Mouse (Mus musculus): ENCODE results near the gene Pmpcb. TPM values are rescaled to one million over a fixed set of nuclear protein-coding genes. Genes with fewer than 3 reads are reported as not detected.
A peak's percentile ranks its signal among the peaks of the same experiment; 100 is the strongest.

The Pmpcb gene
- polyA plus RNA-seq, 1 experiment from 2014 or later, result 100 TPM

DNA sequence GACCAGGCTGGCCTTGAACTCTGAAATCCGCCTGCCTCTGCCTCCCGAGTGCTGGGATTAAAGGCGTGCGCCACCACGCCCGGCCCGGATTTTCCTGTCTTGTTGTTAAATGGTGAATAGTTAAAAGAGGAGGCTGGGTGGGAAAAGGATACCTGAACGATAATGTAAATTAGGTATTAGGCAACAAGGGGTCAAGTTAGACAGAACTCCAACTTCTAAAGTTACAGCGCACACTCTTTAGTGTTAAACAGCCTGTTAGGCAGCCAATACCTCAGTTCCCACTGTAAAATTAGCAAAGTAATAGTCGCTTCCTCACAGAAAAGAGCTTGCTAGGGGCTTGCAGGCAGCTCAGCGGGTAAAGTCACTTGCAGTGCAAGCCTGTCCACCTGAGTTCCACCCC is 895 bp upstream of the Pmpcb start:
- no peak for DNase-seq (ENCODE audit: low spot score)
- peaks cover 9% of the 10 kb centered on the region for H3K4me1 ChIP-seq
- H3K27ac ChIP-seq, result no peak overlapping the region
- no peaks in the 10 kb centered on the region for H3K27me3 ChIP-seq (ENCODE audit: insufficient read depth, poor library complexity, severe bottlenecking)
- H3K4me3 ChIP-seq, result no peak overlapping the region
- H3K36me3 ChIP-seq, result peaks cover 21% of the 10 kb centered on the region
- H3K9me3 ChIP-seq, result no peaks in the 10 kb centered on the region
- 73% methylated on average over 11 of the region's 11 CpGs for WGBS

DNA sequence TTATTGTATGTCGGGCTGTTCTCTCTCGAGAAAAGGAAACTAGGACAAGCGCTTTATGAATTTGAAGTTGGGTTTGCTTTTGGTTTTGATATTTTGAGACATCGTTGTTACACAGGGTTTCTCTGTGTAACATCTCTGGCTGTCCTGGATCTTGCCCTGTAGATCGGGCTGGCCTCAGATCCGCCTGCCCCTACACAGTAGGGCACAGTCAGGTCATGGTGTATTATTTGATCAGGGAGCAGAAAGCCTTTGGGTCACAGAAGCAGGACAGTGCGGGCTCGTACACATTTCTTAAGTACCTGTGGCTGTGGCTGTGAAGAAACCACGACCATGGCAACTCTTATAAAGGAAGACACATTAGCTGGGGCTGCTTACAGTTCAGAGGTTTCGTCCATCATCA is 679 bp downstream of the Pmpcb start:
- 26% methylated on average over 10 of the region's 10 CpGs for WGBS
- DNase-seq (ENCODE audit: low spot score), result no peak
- Histone ChIP-seq H3K9me3 (no peaks in the 10 kb centered on the region), H3K4me1 (peaks cover 9% of the 10 kb centered on the region), H3K36me3 (peaks cover 36% of the 10 kb centered on the region), H3K27ac (peak overlapping the region; percentile 97), H3K27me3 (ENCODE audit: insufficient read depth, poor library complexity, severe bottlenecking) (no peaks in the 10 kb centered on the region), H3K4me3 (peak overlapping the region; percentile 95)

GRCm38 (mm10) chr5:21739120-21739519 is 2.2 kb downstream of the Pmpcb start:
- no peaks in the 10 kb centered on the region for H3K9me3 ChIP-seq
- WGBS, result 92% methylated on average over 11 of the region's 11 CpGs
- H3K36me3 ChIP-seq, result peaks cover 51% of the 10 kb centered on the region
- H3K4me3 ChIP-seq, result no peak overlapping the region
- no peaks in the 10 kb centered on the region for H3K27me3 ChIP-seq (ENCODE audit: insufficient read depth, poor library complexity, severe bottlenecking)
- no peak overlapping the region for H3K27ac ChIP-seq
- DNase-seq (ENCODE audit: low spot score), result no peak
- H3K4me1 ChIP-seq, result peaks cover 9% of the 10 kb centered on the region

GRCm38 (mm10) chr5:21739881-21740280 is 2.9 kb downstream of the Pmpcb start:
- 90% methylated on average over 13 of the region's 13 CpGs for WGBS
- H3K36me3 ChIP-seq, result peaks cover 58% of the 10 kb centered on the region

GRCm38 (mm10) chr5:21743606-21744005 is 6.7 kb downstream of the Pmpcb start:
- 97% methylated on average over 10 of the region's 10 CpGs for WGBS
- Histone ChIP-seq H3K9me3 (no peaks in the 10 kb centered on the region), H3K27ac (no peak overlapping the region)

More at GRCm38 (mm10) chr5:21739881-21740280, 2.9 kb downstream of the Pmpcb start:
- Histone ChIP-seq H3K9me3 (no peaks in the 10 kb centered on the region), H3K27ac (no peak overlapping the region), H3K4me1 (peaks cover 9% of the 10 kb centered on the region), H3K4me3 (no peak overlapping the region), H3K27me3 (ENCODE audit: insufficient read depth, poor library complexity, severe bottlenecking) (no peaks in the 10 kb centered on the region)
- DNase-seq (ENCODE audit: low spot score), result no peak

GRCm38 (mm10) chr5:21744651-21745050 is 7.7 kb downstream of the Pmpcb start:
- Histone ChIP-seq H3K27ac (no peak overlapping the region), H3K4me1 (no peaks in the 10 kb centered on the region), H3K27me3 (ENCODE audit: insufficient read depth, poor library complexity, severe bottlenecking) (no peaks in the 10 kb centered on the region), H3K36me3 (peaks cover 95% of the 10 kb centered on the region), H3K4me3 (no peak overlapping the region), H3K9me3 (no peaks in the 10 kb centered on the region)
- DNase-seq (ENCODE audit: low spot score), result no peak

More at GRCm38 (mm10) chr5:21743606-21744005, 6.7 kb downstream of the Pmpcb start:
- Histone ChIP-seq H3K4me3 (no peak overlapping the region), H3K36me3 (peaks cover 95% of the 10 kb centered on the region), H3K27me3 (ENCODE audit: insufficient read depth, poor library complexity, severe bottlenecking) (no peaks in the 10 kb centered on the region), H3K4me1 (no peaks in the 10 kb centered on the region)
- no peak for DNase-seq (ENCODE audit: low spot score)

DNA sequence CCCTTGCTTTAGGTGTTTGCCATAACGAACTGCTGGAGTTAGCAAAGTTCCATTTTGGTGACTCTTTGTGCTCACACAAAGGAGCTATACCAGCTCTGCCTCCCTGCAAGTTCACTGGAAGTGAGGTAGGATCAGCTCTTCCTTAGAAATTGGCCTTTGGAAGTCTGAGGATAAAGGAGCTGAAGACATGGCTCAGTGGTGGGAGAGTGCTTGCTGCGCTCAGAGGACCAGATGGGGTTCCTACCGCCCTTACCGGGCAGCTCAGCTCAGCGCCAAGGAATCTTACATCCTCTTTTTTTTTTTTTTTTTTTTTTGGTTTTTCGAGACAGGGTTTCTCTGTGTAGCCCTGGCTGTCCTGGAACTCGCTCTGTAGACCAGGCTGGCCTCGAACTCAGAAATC is 9.0 kb downstream of the Pmpcb start:
- WGBS, result 95% methylated on average over 8 of the region's 8 CpGs
- no peak for DNase-seq (ENCODE audit: low spot score)
- Histone ChIP-seq H3K4me1 (no peaks in the 10 kb centered on the region), H3K27me3 (ENCODE audit: insufficient read depth, poor library complexity, severe bottlenecking) (no peaks in the 10 kb centered on the region), H3K4me3 (no peak overlapping the region), H3K36me3 (peaks cover 98% of the 10 kb centered on the region), H3K27ac (no peak overlapping the region), H3K9me3 (no peaks in the 10 kb centered on the region)

- Histone ChIP-seq H3K9me3 (no peaks in the 10 kb centered on the region), H3K36me3 (peaks cover 79% of the 10 kb centered on the region), H3K27ac (no peak overlapping the region), H3K27me3 (ENCODE audit: insufficient read depth, poor library complexity, severe bottlenecking) (no peaks in the 10 kb centered on the region), H3K4me3 (no peak overlapping the region), H3K4me1 (no peaks in the 10 kb centered on the region)
- no peak for DNase-seq (ENCODE audit: low spot score)
- 91% methylated on average over 4 of the region's 4 CpGs for WGBS
Observed at GRCm38 (mm10) chr5:21768506-21768905, 31.6 kb downstream of the Pmpcb start.

DNA sequence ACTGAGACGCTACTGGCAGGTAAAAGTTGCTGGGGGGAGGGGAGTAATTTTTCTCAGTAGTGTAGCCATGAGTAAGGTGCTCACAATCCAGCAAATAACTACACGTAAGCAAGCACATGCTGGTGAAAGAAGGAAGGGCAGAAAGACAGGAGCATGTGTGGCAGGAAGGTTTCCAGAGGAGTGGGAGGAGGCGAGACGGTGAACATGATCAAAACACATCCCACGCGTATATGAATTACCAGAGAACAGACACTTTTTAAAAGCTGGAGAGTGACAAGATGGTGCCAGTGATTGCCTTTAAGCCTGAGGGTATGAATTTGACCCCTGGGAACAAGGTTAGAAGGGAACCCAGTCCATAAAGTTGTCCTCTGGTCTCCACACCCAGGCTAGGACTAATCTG is 32.9 kb downstream of the Pmpcb start:
- WGBS, result 94% methylated on average over 6 of the region's 6 CpGs
- peaks cover 78% of the 10 kb centered on the region for H3K36me3 ChIP-seq
- H3K4me1 ChIP-seq, result no peaks in the 10 kb centered on the region
- H3K27me3 ChIP-seq (ENCODE audit: insufficient read depth, poor library complexity, severe bottlenecking), result no peaks in the 10 kb centered on the region
- H3K9me3 ChIP-seq, result no peaks in the 10 kb centered on the region
- no peak overlapping the region for H3K27ac ChIP-seq
- H3K4me3 ChIP-seq, result no peak overlapping the region
- DNase-seq (ENCODE audit: low spot score), result no peak

DNA sequence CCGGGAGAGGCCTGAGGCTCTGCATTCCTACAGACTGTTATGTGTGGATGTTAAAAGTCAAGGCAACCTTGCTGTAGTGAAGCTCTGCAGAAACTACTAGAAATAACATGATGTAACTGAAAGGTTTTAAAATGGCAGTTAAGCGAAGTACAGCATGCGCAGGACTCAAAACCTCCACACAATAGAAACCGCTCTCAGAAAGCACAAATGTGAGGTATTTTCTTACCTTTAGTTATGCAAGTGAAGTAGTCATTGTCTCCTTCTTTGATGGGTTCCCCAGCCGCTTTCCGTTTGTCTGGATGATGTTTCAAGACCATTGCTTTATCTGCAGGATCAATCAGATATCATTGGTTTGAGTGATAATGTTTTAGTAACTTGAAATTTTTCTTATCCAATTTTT is 39.5 kb downstream of the Pmpcb start:
- Histone ChIP-seq H3K36me3 (peaks cover 76% of the 10 kb centered on the region), H3K27ac (no peak overlapping the region), H3K27me3 (ENCODE audit: insufficient read depth, poor library complexity, severe bottlenecking) (no peaks in the 10 kb centered on the region), H3K9me3 (no peaks in the 10 kb centered on the region), H3K4me1 (no peaks in the 10 kb centered on the region), H3K4me3 (no peak overlapping the region)
- no peak for DNase-seq (ENCODE audit: low spot score)
- 94% methylated on average over 6 of the region's 6 CpGs for WGBS

- Histone ChIP-seq H3K27ac (peak overlapping the region; percentile 93), H3K4me3 (peak overlapping the region; percentile 95), H3K27me3 (ENCODE audit: insufficient read depth, poor library complexity, severe bottlenecking) (no peaks in the 10 kb centered on the region), H3K9me3 (no peaks in the 10 kb centered on the region), H3K4me1 (peaks cover 19% of the 10 kb centered on the region), H3K36me3 (peaks cover 45% of the 10 kb centered on the region)
- WGBS, result under 1% methylated on average over 51 of the region's 51 CpGs
- DNase-seq (ENCODE audit: low spot score), result peak; percentile 78
Observed at GRCm38 (mm10) chr5:21784161-21785052, 47.5 kb downstream of the Pmpcb start.

DNA sequence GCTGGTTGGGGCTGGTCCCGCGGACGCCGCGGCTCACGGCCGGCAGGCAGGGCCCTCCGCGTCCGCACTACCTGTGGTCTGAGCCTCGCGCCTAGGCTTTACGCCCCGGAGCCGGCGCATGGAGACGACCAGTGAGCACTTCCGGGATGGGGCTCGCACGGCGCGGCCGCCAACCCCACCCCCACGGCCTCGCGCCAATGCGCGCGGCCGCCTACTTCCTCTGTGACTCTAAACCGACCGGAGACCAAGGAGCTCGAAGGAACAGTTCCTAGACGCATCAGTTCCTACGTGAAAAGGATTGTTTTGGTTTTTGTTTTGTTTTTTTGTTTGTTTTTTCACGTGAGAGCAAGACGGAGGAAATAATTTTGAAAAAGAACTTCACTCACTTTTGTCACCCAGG is 48.1 kb downstream of the Pmpcb start, which contains the start of the genes Dnajc2 and Psmc2:
Gene Dnajc2, minus strand, starts transcription at position 199 of the 400 bp plus-strand sequence.
Gene Psmc2, plus strand, starts transcription at position 231 of the 400 bp plus-strand sequence.
- no peaks in the 10 kb centered on the region for H3K9me3 ChIP-seq
- WGBS, result under 1% methylated on average over 37 of the region's 37 CpGs
- H3K4me1 ChIP-seq, result peaks cover 19% of the 10 kb centered on the region
- peaks cover 42% of the 10 kb centered on the region for H3K36me3 ChIP-seq
- peak; percentile 95 for DNase-seq (ENCODE audit: low spot score)
- peak within 1 kb of the TSS; percentile 95 for H3K4me3 ChIP-seq
- H3K27me3 ChIP-seq (ENCODE audit: insufficient read depth, poor library complexity, severe bottlenecking), result no peaks in the 10 kb centered on the region
- peak within 1 kb of the TSS; percentile 97 for H3K27ac ChIP-seq

- DNase-seq (ENCODE audit: low spot score), result no peak
- Histone ChIP-seq H3K27me3 (ENCODE audit: insufficient read depth, poor library complexity, severe bottlenecking) (no peaks in the 10 kb centered on the region), H3K4me1 (peaks cover 19% of the 10 kb centered on the region), H3K9me3 (no peaks in the 10 kb centered on the region), H3K4me3 (peak overlapping the region; percentile 94), H3K27ac (peak overlapping the region; percentile 97; the same call in 1 of the 2 replicates), H3K36me3 (peaks cover 34% of the 10 kb centered on the region)
- WGBS, result 79% methylated on average over 7 of the region's 7 CpGs
Observed at GRCm38 (mm10) chr5:21785776-21786175, 48.8 kb downstream of the Pmpcb start.

All from heart, embryonic 10.5 days (tissue).